Mouse (Mus musculus): ENCODE measurements around the gene Pcnx. TPM values are rescaled to one million over a fixed set of nuclear protein-coding genes. Genes with fewer than 3 reads are reported as not detected.
A peak's percentile ranks its signal among the peaks of the same experiment; 100 is the strongest.

The Pcnx gene
- polyA plus RNA-seq, 1 experiment from 2014 or later = 13.0 TPM

GRCm38 (mm10) chr12:81904456-81904855 is 44.6 kb downstream of the Pcnx start:
- DNase-seq (ENCODE audit: low spot score) = no peak
- no peak overlapping the region for H3K27ac ChIP-seq (ENCODE audit: low read depth, low read length)
- WGBS = 90% methylated on average over 2 of the region's 2 CpGs
- no peak for ATAC-seq (ENCODE audit: low FRiP score)
- H3K36me3 ChIP-seq (ENCODE audit: control insufficient read depth, insufficient read depth, low read length) = no peaks in the 10 kb centered on the region
- H3K4me1 ChIP-seq (replicated peaks; ENCODE audit: control insufficient read depth, insufficient read depth, low read length) = no peaks in the 10 kb centered on the region
- H3K9me3 ChIP-seq (ENCODE audit: control insufficient read depth, low read length) = no peaks in the 10 kb centered on the region
- no peak overlapping the region for H3K4me2 ChIP-seq (replicated peaks; ENCODE audit: low read depth, low read length)
- no peaks in the 10 kb centered on the region for H3K27me3 ChIP-seq (ENCODE audit: control insufficient read depth, insufficient read depth, low read length)
- no peak overlapping the region for H3K9ac ChIP-seq (ENCODE audit: low read depth, low read length)
- no peak overlapping the region for H3K4me3 ChIP-seq (ENCODE audit: low read depth, low read length)

DNA sequence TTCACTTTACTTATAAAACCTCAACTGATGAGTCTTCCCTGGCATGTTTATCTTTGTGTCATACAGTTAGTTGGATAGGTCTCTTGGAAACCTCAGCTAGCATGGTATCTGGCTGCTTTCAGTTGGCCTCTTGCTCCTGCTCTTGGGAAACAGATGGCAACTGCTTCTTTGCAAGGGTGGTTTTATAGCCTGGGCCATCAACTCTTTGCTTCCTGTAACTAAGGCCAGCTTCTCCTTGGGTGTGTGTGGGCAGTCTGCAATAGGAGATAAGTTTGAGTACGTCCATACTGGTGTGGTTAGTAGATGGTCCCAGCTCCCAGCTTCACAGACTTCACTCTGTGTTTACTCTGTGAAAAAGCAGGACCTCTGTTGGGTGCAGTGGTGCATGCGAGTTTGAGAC is 46.0 kb downstream of the Pcnx start:
- Histone ChIP-seq H3K27ac (ENCODE audit: low read depth, low read length) (no peak overlapping the region), H3K36me3 (ENCODE audit: control insufficient read depth, insufficient read depth, low read length) (no peaks in the 10 kb centered on the region), H3K9me3 (ENCODE audit: control insufficient read depth, low read length) (no peaks in the 10 kb centered on the region), H3K4me1 (replicated peaks; ENCODE audit: control insufficient read depth, insufficient read depth, low read length) (no peaks in the 10 kb centered on the region), H3K9ac (ENCODE audit: low read depth, low read length) (no peak overlapping the region), H3K4me2 (replicated peaks; ENCODE audit: low read depth, low read length) (no peak overlapping the region), H3K4me3 (ENCODE audit: low read depth, low read length) (no peak overlapping the region), H3K27me3 (ENCODE audit: control insufficient read depth, insufficient read depth, low read length) (no peaks in the 10 kb centered on the region)
- WGBS = 94% methylated on average over 2 of the region's 2 CpGs
- no peak for DNase-seq (ENCODE audit: low spot score)
- ATAC-seq (ENCODE audit: low FRiP score) = no peak

DNA sequence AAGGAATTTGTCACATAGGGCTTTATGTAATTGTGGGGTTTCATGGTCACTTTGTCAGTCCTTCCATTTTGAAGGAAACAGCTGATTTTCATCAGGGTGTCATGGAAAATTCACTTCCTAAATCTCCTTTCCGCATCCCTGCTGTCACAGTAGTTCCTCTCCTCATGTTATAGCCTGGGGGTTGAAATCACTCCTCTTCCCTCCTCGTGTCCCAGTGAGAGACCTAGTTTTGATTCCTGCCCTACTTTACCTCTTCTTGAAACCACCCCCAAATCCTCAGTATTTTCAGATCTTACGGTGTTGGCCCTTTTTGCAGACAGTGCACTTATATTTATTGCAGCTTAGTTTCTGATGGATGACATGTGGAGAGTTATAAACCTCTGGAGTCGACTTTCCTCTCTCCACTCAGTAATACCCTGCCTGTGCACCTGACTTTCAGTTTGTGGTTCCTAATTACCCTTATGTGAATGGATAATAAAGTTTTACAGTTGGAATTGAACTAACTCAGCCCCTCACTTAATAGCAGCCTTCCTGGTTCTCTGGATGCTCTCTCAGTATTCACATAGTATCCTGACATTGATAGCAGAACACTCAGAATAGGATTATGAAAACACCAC is 48.0 kb downstream of the Pcnx start:
- H3K27ac ChIP-seq (ENCODE audit: low read depth, low read length) = no peak overlapping the region
- ATAC-seq (ENCODE audit: low FRiP score) = no peak
- no peaks in the 10 kb centered on the region for H3K9me3 ChIP-seq (ENCODE audit: control insufficient read depth, low read length)
- no peaks in the 10 kb centered on the region for H3K27me3 ChIP-seq (ENCODE audit: control insufficient read depth, insufficient read depth, low read length)
- H3K4me1 ChIP-seq (replicated peaks; ENCODE audit: control insufficient read depth, insufficient read depth, low read length) = no peaks in the 10 kb centered on the region
- WGBS = 64% methylated on average over 4 of the region's 4 CpGs
- no peak overlapping the region for H3K4me3 ChIP-seq (ENCODE audit: low read depth, low read length)
- no peak overlapping the region for H3K4me2 ChIP-seq (replicated peaks; ENCODE audit: low read depth, low read length)
- DNase-seq (ENCODE audit: low spot score) = no peak
- H3K36me3 ChIP-seq (ENCODE audit: control insufficient read depth, insufficient read depth, low read length) = no peaks in the 10 kb centered on the region
- H3K9ac ChIP-seq (ENCODE audit: low read depth, low read length) = no peak overlapping the region

DNA sequence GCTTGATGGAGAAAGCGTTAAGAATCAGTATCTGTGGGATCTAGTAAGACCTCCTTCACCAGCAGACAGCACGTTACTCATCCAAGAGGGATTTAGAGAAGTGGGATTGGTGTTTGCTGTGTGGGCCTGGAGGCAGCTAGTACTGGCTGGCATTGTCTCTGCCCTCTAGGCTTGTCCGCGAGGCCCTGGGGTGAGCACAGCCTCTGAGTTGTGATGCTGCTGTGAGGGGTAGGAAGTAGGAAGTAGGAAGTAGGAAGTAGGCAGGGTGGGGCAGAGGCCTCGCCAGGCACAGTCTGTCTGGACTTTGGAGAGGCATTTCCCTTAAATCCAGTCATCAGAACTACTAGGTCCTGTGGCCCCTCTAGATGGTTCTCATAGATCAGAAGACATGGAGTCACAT is 50.6 kb downstream of the Pcnx start:
- no peak for DNase-seq (ENCODE audit: low spot score)
- no peak overlapping the region for H3K9ac ChIP-seq (ENCODE audit: low read depth, low read length)

GRCm38 (mm10) chr12:81915176-81915950 is 55.5 kb downstream of the Pcnx start:
- no peak for ATAC-seq (ENCODE audit: low FRiP score)

More for the DNA sequence above, 50.6 kb downstream of the Pcnx start:
- H3K4me2 ChIP-seq (replicated peaks; ENCODE audit: low read depth, low read length) = no peak overlapping the region
- 84% methylated on average over 5 of the region's 5 CpGs for WGBS
- no peak overlapping the region for H3K4me3 ChIP-seq (ENCODE audit: low read depth, low read length)
- H3K9me3 ChIP-seq (ENCODE audit: control insufficient read depth, low read length) = no peaks in the 10 kb centered on the region
- H3K27me3 ChIP-seq (ENCODE audit: control insufficient read depth, insufficient read depth, low read length) = no peaks in the 10 kb centered on the region
- H3K36me3 ChIP-seq (ENCODE audit: control insufficient read depth, insufficient read depth, low read length) = no peaks in the 10 kb centered on the region
- no peak for ATAC-seq (ENCODE audit: low FRiP score)
- no peak overlapping the region for H3K27ac ChIP-seq (ENCODE audit: low read depth, low read length)
- H3K4me1 ChIP-seq (replicated peaks; ENCODE audit: control insufficient read depth, insufficient read depth, low read length) = no peaks in the 10 kb centered on the region

GRCm38 (mm10) chr12:81918346-81918745 is 58.5 kb downstream of the Pcnx start:
- no peak overlapping the region for H3K4me3 ChIP-seq (ENCODE audit: low read depth, low read length)
- H3K27ac ChIP-seq (ENCODE audit: low read depth, low read length) = no peak overlapping the region
- DNase-seq (ENCODE audit: low spot score) (no peak), ATAC-seq (ENCODE audit: low FRiP score) (no peak)
- H3K9ac ChIP-seq (ENCODE audit: low read depth, low read length) = no peak overlapping the region
- H3K4me1 ChIP-seq (replicated peaks; ENCODE audit: control insufficient read depth, insufficient read depth, low read length) = no peaks in the 10 kb centered on the region
- H3K36me3 ChIP-seq (ENCODE audit: control insufficient read depth, insufficient read depth, low read length) = peaks cover 3% of the 10 kb centered on the region; the same call in 1 of the 2 replicates
- H3K27me3 ChIP-seq (ENCODE audit: control insufficient read depth, insufficient read depth, low read length) = no peaks in the 10 kb centered on the region
- H3K4me2 ChIP-seq (replicated peaks; ENCODE audit: low read depth, low read length) = no peak overlapping the region
- 92% methylated on average over 12 of the region's 12 CpGs for WGBS
- H3K9me3 ChIP-seq (ENCODE audit: control insufficient read depth, low read length) = no peaks in the 10 kb centered on the region

More at GRCm38 (mm10) chr12:81915176-81915950, 55.5 kb downstream of the Pcnx start:
- H3K4me2 ChIP-seq (replicated peaks; ENCODE audit: low read depth, low read length) = no peak overlapping the region
- DNase-seq (ENCODE audit: low spot score) = peak; percentile 74
- H3K27ac ChIP-seq (ENCODE audit: low read depth, low read length) = no peak overlapping the region
- no peaks in the 10 kb centered on the region for H3K4me1 ChIP-seq (replicated peaks; ENCODE audit: control insufficient read depth, insufficient read depth, low read length)
- H3K27me3 ChIP-seq (ENCODE audit: control insufficient read depth, insufficient read depth, low read length) = no peaks in the 10 kb centered on the region
- 62% methylated on average over 2 of the region's 2 CpGs for WGBS
- no peaks in the 10 kb centered on the region for H3K9me3 ChIP-seq (ENCODE audit: control insufficient read depth, low read length)
- no peak overlapping the region for H3K9ac ChIP-seq (ENCODE audit: low read depth, low read length)
- peaks cover 3% of the 10 kb centered on the region; the same call in 1 of the 2 replicates for H3K36me3 ChIP-seq (ENCODE audit: control insufficient read depth, insufficient read depth, low read length)
- no peak overlapping the region for H3K4me3 ChIP-seq (ENCODE audit: low read depth, low read length)

DNA sequence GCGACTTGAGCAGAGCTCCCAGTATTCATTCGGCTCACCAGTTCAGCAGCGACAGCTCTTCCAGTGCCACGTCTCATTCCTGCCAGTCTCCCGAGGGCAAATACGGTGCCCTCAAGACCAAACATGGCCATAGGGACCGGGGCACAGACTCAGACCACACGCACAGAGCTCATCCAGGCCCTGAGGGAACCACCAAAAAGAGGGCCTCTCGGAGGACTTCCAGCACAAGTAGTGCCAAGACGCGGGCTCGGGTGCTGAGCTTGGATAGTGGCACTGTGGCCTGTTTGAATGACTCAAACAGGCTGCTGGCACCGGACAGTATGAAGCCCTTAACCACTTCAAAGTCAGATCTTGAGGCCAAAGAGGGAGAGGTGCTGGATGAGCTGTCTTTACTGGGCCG is 59.1 kb downstream of the Pcnx start:
- Histone ChIP-seq H3K27me3 (ENCODE audit: control insufficient read depth, insufficient read depth, low read length) (no peaks in the 10 kb centered on the region), H3K4me2 (replicated peaks; ENCODE audit: low read depth, low read length) (no peak overlapping the region), H3K9ac (ENCODE audit: low read depth, low read length) (no peak overlapping the region), H3K36me3 (ENCODE audit: control insufficient read depth, insufficient read depth, low read length) (peaks cover 3% of the 10 kb centered on the region; the same call in 1 of the 2 replicates), H3K4me3 (ENCODE audit: low read depth, low read length) (no peak overlapping the region), H3K9me3 (ENCODE audit: control insufficient read depth, low read length) (no peaks in the 10 kb centered on the region), H3K4me1 (replicated peaks; ENCODE audit: control insufficient read depth, insufficient read depth, low read length) (no peaks in the 10 kb centered on the region), H3K27ac (ENCODE audit: low read depth, low read length) (no peak overlapping the region)
- WGBS = 95% methylated on average over 14 of the region's 14 CpGs
- ATAC-seq (ENCODE audit: low FRiP score) (no peak), DNase-seq (ENCODE audit: low spot score) (no peak)

DNA sequence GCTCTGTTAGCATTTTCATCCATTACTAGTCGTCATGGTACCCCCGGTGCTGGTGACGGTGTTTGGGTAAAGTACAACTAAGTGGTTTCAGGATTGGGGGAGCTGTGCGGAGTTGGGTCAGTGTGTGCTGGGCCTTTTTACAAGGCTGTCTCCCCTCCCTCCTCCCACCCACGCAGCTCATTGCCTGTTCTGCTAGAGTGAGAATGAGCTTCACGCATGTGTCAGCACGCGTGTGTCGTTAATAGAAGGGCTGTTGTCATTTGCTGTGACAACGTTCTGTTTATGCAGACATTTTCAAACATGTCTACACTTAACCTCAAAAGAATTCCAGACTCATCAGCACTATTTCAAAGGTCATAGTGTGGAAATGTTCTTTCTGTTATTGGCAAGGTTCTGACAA is 60.2 kb downstream of the Pcnx start:
- no peaks in the 10 kb centered on the region for H3K9me3 ChIP-seq (ENCODE audit: control insufficient read depth, low read length)
- H3K36me3 ChIP-seq (ENCODE audit: control insufficient read depth, insufficient read depth, low read length) = peaks cover 3% of the 10 kb centered on the region; the same call in 1 of the 2 replicates
- H3K9ac ChIP-seq (ENCODE audit: low read depth, low read length) = no peak overlapping the region
- ATAC-seq (ENCODE audit: low FRiP score) (no peak), DNase-seq (ENCODE audit: low spot score) (no peak)
- no peak overlapping the region for H3K27ac ChIP-seq (ENCODE audit: low read depth, low read length)
- no peak overlapping the region for H3K4me3 ChIP-seq (ENCODE audit: low read depth, low read length)
- H3K4me2 ChIP-seq (replicated peaks; ENCODE audit: low read depth, low read length) = no peak overlapping the region
- no peaks in the 10 kb centered on the region for H3K4me1 ChIP-seq (replicated peaks; ENCODE audit: control insufficient read depth, insufficient read depth, low read length)
- 88% methylated on average over 10 of the region's 10 CpGs for WGBS
- H3K27me3 ChIP-seq (ENCODE audit: control insufficient read depth, insufficient read depth, low read length) = no peaks in the 10 kb centered on the region

DNA sequence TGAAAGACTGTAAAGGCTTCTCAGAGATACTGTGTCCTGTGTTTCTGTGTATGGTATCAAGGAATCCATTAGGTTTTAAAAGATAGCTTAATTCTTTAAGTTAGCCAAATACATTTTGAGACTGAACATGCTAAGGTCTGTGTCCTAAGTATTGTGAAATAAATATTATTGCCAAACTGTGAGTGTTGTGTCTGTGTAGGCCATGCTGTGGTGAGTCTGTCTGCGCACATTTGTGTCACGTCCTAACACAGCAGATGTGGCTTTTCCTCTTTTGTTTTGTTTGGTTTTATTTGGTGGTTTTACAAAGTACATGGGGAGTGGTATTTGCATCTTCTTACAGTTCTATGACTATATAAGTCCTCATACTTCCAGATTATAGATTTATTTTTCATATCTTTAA is 60.8 kb downstream of the Pcnx start:
- Histone ChIP-seq H3K9ac (ENCODE audit: low read depth, low read length) (no peak overlapping the region), H3K27me3 (ENCODE audit: control insufficient read depth, insufficient read depth, low read length) (no peaks in the 10 kb centered on the region), H3K4me3 (ENCODE audit: low read depth, low read length) (no peak overlapping the region), H3K36me3 (ENCODE audit: control insufficient read depth, insufficient read depth, low read length) (peaks cover 3% of the 10 kb centered on the region; the same call in 1 of the 2 replicates), H3K4me2 (replicated peaks; ENCODE audit: low read depth, low read length) (no peak overlapping the region), H3K27ac (ENCODE audit: low read depth, low read length) (no peak overlapping the region), H3K9me3 (ENCODE audit: control insufficient read depth, low read length) (no peaks in the 10 kb centered on the region), H3K4me1 (replicated peaks; ENCODE audit: control insufficient read depth, insufficient read depth, low read length) (no peaks in the 10 kb centered on the region)
- DNase-seq (ENCODE audit: low spot score) (no peak), ATAC-seq (ENCODE audit: low FRiP score) (no peak)
- WGBS = 89% methylated on average over 2 of the region's 2 CpGs
